Mouse (Mus musculus): ENCODE measurements around the gene Marveld2.

The Marveld2 gene

DNA sequence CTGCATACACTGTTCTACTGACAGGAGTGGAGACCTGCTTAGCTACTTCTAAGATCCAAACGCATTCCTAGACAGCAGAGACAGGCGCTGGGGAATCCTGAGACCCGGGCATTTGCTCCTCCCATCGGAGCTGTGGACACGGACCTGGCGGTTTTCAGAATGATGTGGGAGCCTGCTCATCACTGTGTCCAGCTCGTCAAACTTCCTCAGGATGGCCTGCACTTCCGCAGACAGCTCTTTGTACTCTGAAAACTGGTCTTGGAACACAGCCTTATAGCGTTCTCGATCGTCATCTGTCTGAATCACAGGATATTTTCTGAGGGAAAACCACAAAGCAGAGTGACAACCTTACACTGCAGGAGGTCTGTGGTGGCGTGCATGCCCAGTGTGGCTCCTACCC is 16.5 kb downstream of the Marveld2 start:
- no peak for DNase-seq (ENCODE audit: low spot score in 2 of 2)

DNA sequence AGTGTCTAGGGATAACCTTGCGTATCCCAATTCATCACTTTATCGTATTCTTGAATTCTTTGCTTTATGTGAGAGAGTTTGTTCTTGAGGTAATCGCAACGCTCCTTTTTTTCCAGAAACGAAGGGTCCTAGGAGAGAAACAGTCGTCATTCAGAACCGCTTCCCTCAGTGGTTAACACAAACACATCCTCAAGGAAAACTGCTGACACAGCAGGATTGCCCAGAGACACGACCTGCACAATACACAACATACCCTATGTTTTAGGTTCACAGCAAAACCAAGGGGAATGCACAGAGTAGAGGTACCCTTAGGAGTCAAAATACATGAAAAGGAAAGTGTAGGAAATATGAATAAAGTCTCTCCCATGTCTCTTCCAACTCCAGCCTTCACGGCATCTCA is 19.5 kb downstream of the Marveld2 start:
- no peak for DNase-seq (ENCODE audit: low spot score in 2 of 2)

DNA sequence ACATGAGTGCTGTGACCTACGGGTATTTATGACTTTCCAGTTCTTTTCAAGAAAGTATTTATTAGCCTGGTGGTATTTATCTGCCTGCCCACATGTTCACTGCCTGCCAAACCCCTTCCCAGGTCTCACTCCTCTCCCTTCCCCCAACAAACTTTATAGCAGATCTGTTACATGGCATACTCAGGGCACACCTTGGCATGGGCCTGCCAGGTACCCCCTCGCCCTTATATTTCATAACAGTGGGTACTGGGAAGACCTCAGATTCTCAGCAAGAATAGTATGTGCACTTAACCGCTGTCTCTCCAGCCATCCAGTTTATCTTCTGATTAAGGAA is 21.3 kb downstream of the Marveld2 start:
- DNase-seq (ENCODE audit: low spot score in 2 of 2): no peak

DNA sequence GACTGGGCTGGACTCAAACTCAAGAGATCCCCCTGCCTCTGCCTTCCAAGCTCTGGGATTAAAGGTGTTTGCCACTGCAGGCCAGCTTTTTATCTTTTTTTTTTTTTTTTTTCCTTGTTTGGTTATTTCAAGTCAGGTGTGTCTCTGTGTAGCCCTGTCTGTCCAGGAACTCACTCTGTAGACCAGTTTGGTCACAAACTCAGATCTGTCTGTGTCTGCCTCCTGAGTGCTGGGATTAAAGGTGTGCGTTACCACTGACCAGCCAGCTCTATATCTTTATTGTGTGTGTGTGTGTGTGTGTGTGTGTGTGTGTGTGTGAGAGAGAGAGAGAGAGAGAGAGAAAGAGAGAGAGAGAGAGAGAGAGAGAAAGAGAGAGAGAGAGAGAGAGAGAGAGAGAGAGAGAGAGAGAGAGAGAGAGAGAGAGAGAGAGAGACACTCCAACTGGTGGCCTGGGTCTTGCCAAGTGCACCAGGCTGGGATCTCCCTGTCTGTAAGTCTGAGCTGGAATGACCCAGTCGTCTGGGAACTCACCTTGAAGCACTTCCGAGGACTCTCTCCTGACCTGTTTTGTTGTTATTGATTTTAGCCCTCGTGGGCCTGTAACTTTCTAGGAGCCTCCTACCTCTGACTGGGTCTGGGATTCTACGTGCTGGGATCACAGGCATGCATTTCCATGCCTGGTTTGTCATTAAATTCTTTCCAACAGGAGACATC is 21.8 kb downstream of the Marveld2 start:
- no peak for DNase-seq (ENCODE audit: low spot score in 2 of 2)

DNA sequence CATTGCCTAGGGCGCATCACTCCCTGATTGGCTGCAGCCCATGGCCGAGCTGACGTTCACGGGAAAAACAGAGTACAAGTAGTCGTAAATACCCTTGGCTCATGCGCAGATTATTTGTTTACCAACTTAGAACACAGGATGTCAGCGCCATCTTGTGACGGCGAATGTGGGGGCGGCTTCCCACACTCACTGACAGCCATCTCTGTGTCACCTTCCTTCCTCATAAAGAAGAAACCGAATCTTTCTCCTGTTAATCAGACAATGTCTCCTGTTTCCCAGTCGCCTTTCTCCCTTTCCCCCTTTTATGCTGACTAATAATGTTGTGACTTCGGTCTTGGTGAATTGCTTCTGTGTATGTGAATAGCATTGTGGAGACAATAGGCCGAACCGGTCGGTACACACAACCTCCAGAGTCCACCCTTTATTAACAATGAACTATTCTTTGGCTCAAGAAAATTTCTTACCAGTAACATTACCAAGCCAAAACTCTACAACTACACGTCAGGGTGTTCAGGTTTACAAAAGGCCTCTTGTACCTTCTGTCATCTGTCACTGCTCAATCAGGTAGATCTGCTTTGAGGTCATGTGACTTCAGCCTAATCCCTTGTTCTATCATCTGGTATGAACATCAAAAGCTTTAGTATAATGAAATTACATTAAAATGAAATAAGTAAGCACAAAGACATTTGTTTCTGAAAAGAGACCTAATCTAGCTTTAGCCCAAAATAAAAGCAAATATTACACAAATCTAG is 22.6 kb downstream of the Marveld2 start:
- DNase-seq (ENCODE audit: low spot score in 2 of 2): no peak

DNA sequence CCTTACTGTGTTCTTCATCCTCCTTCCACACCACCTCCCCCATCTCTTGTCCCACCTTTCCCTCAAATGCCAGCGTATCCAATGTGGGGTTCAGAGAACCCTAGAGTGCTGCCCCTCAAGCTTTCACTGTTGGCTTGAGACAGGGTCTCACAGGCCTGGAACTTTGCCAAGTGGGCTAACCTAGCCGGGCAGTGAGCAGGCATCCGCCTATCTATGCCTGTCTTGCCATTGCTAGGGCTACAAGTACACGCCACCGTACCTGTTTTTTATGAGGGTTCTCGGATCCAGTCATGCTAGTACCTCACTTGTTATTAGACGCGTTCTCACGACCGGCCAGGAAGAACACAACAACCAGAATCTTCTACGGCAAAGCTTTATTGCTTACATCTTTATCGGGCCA is 28.1 kb downstream of the Marveld2 start:
- DNase-seq (ENCODE audit: low spot score in 2 of 2): no peak

DNA sequence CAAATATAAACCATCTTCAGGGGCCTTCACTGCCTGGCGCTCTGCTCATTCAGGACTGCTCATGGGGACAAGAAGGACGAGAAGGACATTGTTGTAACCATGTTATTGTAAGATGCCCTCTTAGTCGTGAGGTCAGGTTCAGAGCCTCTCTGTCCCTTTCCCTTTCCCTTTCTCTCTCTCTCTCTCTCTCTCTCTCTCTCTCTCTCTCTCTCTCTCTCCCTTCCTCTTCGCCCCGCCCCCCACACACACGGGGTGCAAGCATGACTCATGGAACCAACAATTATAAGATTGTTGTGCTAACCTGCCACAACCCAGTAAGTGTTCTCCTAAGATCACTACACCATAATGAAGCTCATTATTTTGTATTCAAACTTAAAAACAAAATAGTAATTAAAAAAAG is 34.6 kb downstream of the Marveld2 start:
- DNase-seq (ENCODE audit: low spot score in 2 of 2): no peak

DNA sequence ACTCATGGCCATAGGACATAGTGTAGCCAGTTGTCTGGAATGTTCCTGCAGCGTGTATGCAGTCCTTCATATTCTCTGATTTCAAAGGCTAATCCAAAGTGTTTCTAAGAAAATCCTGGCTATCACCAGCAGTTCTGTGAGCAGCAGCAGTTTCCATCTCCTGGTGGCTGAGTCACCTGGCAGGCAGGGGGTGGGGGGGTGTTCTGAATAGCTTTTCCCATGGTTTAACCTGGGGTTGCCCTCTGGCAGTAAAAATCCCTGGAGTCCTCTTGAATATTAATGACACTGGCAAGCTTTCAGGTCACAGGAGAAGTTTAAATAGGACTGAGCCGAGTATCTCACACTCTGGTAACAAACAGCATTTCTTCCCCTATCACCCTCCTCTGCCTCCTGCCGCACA is 35.1 kb downstream of the Marveld2 start:
- DNase-seq (ENCODE audit: low spot score in 2 of 2): no peak

DNA sequence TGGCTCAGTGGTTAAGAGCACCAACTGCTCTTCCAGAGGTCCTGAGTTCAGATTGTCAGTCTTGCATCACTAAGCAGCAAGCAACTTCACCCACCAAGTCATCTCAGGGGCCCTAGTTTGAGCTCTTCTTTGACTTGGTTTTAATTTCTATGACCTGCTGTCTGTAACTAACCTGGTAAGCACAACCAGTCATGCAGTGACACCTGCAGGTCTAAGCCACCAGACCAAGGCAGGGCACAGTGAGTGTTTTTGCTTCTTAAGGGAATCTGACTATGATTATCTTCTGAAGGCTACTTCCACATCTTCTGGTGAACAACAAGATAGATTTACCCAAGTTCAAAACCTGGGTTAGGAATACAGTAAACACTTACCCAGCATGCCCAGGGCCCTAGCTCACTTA is 36.8 kb downstream of the Marveld2 start:
- DNase-seq (ENCODE audit: low spot score in 2 of 2): no peak

DNA sequence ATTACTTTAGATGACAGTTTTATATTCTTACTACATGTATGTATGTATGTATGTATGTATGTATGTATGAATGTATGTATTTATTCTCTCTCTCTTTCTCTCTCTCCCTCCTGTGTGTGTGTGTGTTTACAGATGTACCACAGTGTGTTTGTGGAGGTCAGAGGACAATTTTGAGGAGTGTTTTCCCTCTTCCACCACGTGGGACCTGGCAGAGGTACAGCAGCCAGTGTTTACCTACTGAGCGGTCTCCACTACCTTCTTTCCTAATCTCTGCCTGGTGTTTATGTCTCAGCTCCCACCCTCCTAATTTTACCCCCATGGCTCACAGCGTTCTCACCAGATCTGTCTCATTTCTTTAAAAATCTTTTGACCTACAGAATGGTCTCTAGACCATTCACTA is 37.6 kb downstream of the Marveld2 start:
- DNase-seq (ENCODE audit: low spot score in 2 of 2): no peak

DNA sequence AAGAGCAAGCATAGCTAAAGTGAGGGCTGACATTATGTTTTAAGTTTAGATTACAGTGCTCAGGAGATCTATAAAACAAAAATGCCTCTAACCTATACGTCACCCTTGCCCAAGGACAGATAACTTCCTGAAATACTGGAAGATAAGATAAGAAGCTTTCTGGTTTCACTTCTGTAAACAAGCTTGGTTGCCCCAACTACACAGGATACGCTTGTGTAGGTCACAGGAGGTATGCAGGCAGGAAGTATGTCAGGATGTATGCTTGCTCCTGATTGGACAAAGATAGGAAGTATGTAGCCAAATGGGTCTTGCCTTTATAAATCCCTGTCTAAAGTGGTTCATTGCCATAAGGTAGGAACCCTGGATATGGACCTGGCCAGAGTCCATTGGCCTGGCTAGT is 40.8 kb downstream of the Marveld2 start:
- no peak for DNase-seq (ENCODE audit: low spot score in 2 of 2)

DNA sequence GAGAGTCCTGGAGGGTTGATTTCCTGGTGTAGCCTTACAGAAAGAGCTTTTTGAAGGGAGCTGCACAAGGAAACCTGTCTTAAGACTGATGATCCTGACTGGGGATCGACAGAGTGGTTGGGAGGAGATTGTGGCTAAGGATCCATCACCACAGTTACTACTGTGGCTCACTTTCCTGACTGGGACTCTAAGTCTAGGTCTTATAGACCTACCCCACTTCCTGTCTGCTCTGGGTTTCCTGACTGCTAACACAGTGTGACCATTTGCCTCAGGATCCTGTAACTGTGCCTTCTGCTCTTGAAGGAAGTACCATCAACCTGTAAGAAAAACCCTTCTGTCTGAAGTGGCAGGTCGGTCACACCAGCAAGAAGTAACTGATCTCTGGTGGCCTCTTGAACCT is 46.1 kb downstream of the Marveld2 start:
- no peak for DNase-seq (ENCODE audit: low spot score in 2 of 2)

DNA sequence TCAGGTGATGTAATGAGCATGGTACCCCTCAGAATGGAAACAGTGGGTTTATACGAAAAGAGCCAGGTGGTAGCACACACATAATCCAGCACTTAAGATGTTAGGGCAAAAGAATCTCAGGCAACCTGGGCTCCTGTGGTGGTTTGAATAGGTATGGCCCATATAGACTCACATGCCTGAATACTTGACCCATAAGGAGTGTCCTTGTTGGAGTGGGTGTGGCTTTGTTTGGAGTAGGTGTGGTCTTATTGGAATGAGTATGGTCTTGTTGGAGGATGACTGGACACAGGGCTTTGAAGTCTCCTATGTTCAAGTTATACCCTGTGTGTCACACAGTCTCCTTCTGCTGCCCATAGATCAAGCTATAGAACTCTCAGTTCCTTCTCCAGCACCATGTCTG is 48.4 kb downstream of the Marveld2 start:
- no peak for DNase-seq (ENCODE audit: low spot score in 2 of 2)

DNA sequence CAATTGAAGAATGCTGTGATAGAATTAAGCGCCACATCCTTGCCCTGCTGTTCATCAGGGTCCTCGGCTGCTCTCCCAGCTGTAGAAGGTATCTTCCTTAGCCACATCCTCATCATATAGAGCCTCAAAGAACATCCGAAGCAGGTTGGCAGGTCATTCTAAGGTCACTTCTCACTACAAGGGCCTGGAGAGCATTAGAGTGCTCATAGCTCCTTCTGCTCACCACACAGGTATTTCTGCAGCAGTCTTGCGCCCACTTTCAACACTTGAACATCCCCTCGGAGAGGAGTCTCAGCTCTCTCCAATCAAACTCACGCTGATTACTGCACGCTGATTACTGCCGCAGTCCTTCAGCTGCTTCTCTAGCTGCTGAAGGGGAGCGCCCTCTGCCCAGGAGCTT is 57.3 kb downstream of the Marveld2 start:
- DNase-seq (ENCODE audit: low spot score in 2 of 2): no peak

DNA sequence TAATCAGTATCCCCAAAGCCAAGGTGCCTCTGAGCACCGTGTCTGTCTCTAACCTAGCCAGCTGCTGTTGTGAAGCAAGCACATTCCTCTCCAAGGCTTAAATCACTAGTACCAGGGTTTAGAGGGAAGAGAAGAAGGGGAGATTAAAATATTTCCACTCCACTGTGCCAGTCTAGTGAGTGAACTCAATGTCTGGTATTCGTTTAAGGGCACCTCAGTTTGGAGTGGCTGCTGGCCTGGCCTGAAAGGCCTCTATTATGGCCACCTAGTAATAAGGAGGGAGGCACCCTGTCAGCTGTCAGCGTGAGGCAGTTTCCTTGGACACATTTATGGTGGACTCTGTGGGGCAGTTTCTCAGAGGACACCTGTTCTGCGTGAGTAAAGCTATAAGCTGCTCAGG is 59.8 kb downstream of the Marveld2 start:
- no peak for DNase-seq (ENCODE audit: low spot score in 2 of 2)

DNA sequence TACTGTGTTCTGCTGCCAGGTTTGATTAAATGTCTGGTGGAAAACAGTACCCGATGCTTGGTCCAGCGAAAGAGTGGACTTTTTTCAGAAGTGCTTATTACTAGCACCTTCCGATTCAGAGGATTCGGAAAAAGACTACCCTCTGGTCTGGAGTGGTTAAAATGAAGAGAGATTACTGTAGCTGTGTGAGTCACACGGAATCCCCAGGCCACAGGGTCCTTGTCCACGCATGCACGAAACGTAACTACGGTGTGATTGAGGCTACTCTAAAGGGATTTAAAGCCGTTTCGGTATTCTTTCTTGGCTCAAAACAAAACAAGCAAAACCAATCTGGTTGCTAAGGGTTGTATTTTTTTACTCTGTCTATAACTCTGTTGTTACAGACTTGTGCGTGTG is 63.7 kb downstream of the Marveld2 start:
- DNase-seq (ENCODE audit: low spot score in 2 of 2): no peak

DNA sequence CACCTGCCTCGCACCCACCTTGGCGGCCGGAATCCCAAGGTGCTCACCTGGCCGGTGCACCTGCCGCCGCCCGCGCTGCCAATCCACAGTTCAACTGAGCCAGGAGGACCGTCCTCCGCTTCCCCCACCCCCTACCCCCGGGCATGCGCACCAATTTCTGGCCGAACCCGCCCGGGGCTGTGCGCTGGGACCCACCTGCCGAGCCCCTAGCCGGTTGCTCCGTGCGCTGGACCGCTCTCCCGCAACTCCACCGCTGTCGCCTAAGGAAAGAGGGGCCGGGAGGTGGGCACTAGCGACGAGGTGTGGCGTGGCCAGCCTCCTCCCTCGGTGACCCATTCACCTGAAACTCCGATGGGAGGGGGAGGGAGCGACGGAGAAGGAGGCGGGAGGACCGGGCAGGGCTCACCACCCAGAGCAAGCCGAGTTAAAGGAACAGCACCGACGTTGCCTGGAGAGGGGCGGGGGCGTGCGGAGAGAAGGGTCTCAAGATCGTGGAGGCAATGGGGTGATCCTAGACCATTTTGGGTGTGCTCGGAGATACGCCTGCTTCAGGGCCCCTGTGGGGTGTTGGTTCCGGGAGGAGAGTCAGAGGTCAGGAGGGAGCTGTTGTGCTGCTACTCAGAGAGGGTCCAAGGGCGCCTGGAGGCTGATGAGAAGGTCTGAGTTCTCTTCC is 64.3 kb downstream of the Marveld2 start, which contains the start of gene Ocln:
TSS of gene Ocln (minus strand) at position 350 of the 673 bp plus-strand sequence.
- DNase-seq (ENCODE audit: low spot score in 2 of 2): peak; percentile 10 to 30

DNA sequence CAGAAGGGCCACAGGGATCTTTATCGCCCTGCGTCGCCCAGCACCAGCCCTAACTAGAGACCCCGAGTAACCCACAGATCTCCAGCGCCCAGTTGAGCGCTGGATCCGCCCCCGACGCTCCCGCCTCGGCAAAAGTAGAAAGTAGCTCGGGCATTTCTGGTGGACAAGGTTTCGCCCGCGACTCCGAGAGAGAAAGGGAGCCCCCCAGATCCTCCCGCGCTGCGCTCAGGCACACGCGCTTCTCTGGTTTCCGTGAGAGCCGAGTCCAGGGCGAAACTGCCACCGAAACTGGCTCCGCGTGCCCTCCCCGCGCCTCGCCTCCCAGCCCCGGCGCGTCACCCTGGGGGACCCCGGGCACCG is 64.8 kb downstream of the Marveld2 start:
- DNase-seq (ENCODE audit: low spot score in 2 of 2): no peak

DNA sequence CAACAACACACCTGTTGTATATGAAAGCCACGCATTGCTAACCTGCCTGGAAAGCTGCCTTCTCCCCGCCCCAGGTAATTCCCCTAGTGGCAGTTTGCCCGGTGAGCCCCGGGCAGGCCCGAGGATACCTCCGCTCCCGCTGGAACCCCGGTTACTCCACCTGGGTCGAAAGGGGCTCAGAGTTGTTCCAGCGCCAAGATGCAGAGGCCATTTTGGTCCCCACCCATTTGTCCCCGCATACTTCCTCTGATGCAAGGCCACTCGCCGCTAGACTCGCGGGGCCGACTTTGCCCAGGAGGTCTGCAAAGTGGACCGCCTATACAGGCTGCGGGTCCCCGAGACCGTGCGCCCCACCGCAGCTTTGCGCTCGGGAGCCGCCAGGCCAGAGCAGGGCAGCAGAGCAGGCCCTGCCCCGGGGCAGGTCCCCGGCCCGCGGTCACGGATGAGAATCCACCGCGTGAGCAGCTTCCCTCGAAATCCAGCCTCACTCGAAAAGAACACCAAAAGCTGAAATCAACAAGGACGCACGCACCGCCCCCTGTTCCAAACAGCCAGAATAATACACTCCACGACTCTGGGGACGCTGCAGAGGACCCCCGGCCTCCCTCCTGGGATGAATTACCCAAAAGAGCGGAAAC is 65.3 kb downstream of the Marveld2 start:
- DNase-seq (ENCODE audit: low spot score in 2 of 2): no peak

DNA sequence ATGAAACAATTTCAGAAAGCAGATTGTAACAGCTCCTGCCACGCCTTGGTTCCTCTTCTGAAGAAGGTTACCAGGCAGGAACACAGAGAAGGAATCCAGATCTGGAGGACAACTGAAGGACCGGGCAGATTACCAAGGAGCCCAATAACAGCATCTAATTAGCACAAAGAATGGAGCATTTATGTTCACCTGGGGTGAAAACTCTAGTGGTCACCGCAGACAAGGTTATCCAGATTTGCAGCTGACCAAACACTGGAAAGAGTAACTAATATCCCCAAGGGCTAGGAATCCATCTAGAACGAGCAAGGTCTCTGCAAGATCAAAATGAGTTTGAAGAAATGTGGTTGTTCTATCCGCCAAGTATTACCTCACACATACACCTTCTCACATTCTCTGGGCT is 69.5 kb downstream of the Marveld2 start:
- no peak for DNase-seq (ENCODE audit: low spot score in 2 of 2)
